Mouse (Mus musculus): ENCODE data around the gene Galnt16. TPM values are rescaled to one million over a fixed set of nuclear protein-coding genes. Genes with fewer than 3 reads are reported as not detected.
A peak's percentile ranks its signal among the peaks of the same experiment; 100 is the strongest.

Galnt16 gene
- polyA plus RNA-seq (2015; fragmentation: Nextera tagmentation; extraction: Ambion mirVana): 22.4 and 28.5 TPM in 2 replicates

- no peak for ATAC-seq
Measured at GRCm38 (mm10) chr12:80517977-80518376, at the start of gene Galnt16. Galnt16 (plus strand) TSS chr12:80518277.

GRCm38 (mm10) chr12:80470206-80470605, 47.9 kb upstream of the Galnt16 start:
- Histone ChIP-seq H3K27me3 (replicated peaks; ENCODE audit: control insufficient read depth, insufficient read depth, low read length) (no peaks in the 10 kb centered on the region), H3K9ac (replicated peaks; ENCODE audit: low read depth, low read length) (no peak overlapping the region), H3K4me2 (ENCODE audit: low read length) (no peak overlapping the region), H3K4me1 (replicated peaks; ENCODE audit: control insufficient read depth, insufficient read depth, low read length) (0 out of 2 replicates have a peak, but pooled peaks cover 3% of the 10 kb centered on the region), H3K9me3 (ENCODE audit: control insufficient read depth, low read length) (no peaks in the 10 kb centered on the region), H3K36me3 (ENCODE audit: control insufficient read depth, insufficient read depth) (no peaks in the 10 kb centered on the region), H3K4me3 (replicated peaks; ENCODE audit: low read length) (no peak overlapping the region), H3K27ac (ENCODE audit: low read length) (no peak overlapping the region)
- no peak for ATAC-seq
- WGBS: 87% methylated on average over 2 of the region's 2 CpGs

More at GRCm38 (mm10) chr12:80517977-80518376, at the start of gene Galnt16:
- WGBS: 8% methylated on average over 14 of the region's 14 CpGs
- peak within 1 kb of the TSS; percentile 76 for H3K4me2 ChIP-seq (ENCODE audit: low read length)
- H3K9me3 ChIP-seq (ENCODE audit: control insufficient read depth, low read length): no peaks in the 10 kb centered on the region
- H3K36me3 ChIP-seq (ENCODE audit: control insufficient read depth, insufficient read depth): no peaks in the 10 kb centered on the region
- H3K4me1 ChIP-seq (replicated peaks; ENCODE audit: control insufficient read depth, insufficient read depth, low read length): peaks cover 15% of the 10 kb centered on the region
- H3K27me3 ChIP-seq (replicated peaks; ENCODE audit: control insufficient read depth, insufficient read depth, low read length): no peaks in the 10 kb centered on the region
- H3K9ac ChIP-seq (replicated peaks; ENCODE audit: low read depth, low read length): peak within 1 kb of the TSS; percentile 79
- peak within 1 kb of the TSS; percentile 87 for H3K4me3 ChIP-seq (replicated peaks; ENCODE audit: low read length)
- H3K27ac ChIP-seq (ENCODE audit: low read length): peak within 1 kb of the TSS; percentile 87

- no peak for ATAC-seq
- no peaks in the 10 kb centered on the region for H3K27me3 ChIP-seq (replicated peaks; ENCODE audit: control insufficient read depth, insufficient read depth, low read length)
- WGBS: 87% methylated on average over 4 of the region's 4 CpGs
- no peaks in the 10 kb centered on the region for H3K9me3 ChIP-seq (ENCODE audit: control insufficient read depth, low read length)
- no peaks in the 10 kb centered on the region for H3K4me1 ChIP-seq (replicated peaks; ENCODE audit: control insufficient read depth, insufficient read depth, low read length)
- peaks cover 4% of the 10 kb centered on the region; the same call in 1 of the 2 replicates for H3K36me3 ChIP-seq (ENCODE audit: control insufficient read depth, insufficient read depth)
- H3K27ac ChIP-seq (ENCODE audit: low read length): no peak overlapping the region
- no peak overlapping the region for H3K9ac ChIP-seq (replicated peaks; ENCODE audit: low read depth, low read length)
- no peak overlapping the region for H3K4me2 ChIP-seq (ENCODE audit: low read length)
- H3K4me3 ChIP-seq (replicated peaks; ENCODE audit: low read length): no peak overlapping the region
Measured at GRCm38 (mm10) chr12:80471926-80472325, 46.2 kb upstream of the Galnt16 start.

GRCm38 (mm10) chr12:80473731-80474130, 44.3 kb upstream of the Galnt16 start:
- no peak overlapping the region for H3K4me3 ChIP-seq (replicated peaks; ENCODE audit: low read length)
- H3K27me3 ChIP-seq (replicated peaks; ENCODE audit: control insufficient read depth, insufficient read depth, low read length): no peaks in the 10 kb centered on the region
- H3K4me2 ChIP-seq (ENCODE audit: low read length): no peak overlapping the region
- no peak overlapping the region for H3K27ac ChIP-seq (ENCODE audit: low read length)
- no peak overlapping the region for H3K9ac ChIP-seq (replicated peaks; ENCODE audit: low read depth, low read length)
- H3K4me1 ChIP-seq (replicated peaks; ENCODE audit: control insufficient read depth, insufficient read depth, low read length): no peaks in the 10 kb centered on the region
- WGBS: 69% methylated on average over 3 of the region's 3 CpGs
- no peak for ATAC-seq
- H3K36me3 ChIP-seq (ENCODE audit: control insufficient read depth, insufficient read depth): peaks cover 6% of the 10 kb centered on the region; the same call in 1 of the 2 replicates
- no peaks in the 10 kb centered on the region for H3K9me3 ChIP-seq (ENCODE audit: control insufficient read depth, low read length)

- Histone ChIP-seq H3K27me3 (replicated peaks; ENCODE audit: control insufficient read depth, insufficient read depth, low read length) (no peaks in the 10 kb centered on the region), H3K9ac (replicated peaks; ENCODE audit: low read depth, low read length) (no peak overlapping the region), H3K4me2 (ENCODE audit: low read length) (no peak overlapping the region), H3K4me1 (replicated peaks; ENCODE audit: control insufficient read depth, insufficient read depth, low read length) (no peaks in the 10 kb centered on the region), H3K9me3 (ENCODE audit: control insufficient read depth, low read length) (no peaks in the 10 kb centered on the region), H3K27ac (ENCODE audit: low read length) (no peak overlapping the region), H3K36me3 (ENCODE audit: control insufficient read depth, insufficient read depth) (peaks cover 9% of the 10 kb centered on the region), H3K4me3 (replicated peaks; ENCODE audit: low read length) (no peak overlapping the region)
- WGBS: 92% methylated on average over 3 of the region's 3 CpGs
- no peak for ATAC-seq
Measured at GRCm38 (mm10) chr12:80479986-80480385, 38.1 kb upstream of the Galnt16 start.

- no peak overlapping the region for H3K4me3 ChIP-seq (replicated peaks; ENCODE audit: low read length)
- no peak overlapping the region for H3K27ac ChIP-seq (ENCODE audit: low read length)
- peaks cover 7% of the 10 kb centered on the region for H3K36me3 ChIP-seq (ENCODE audit: control insufficient read depth, insufficient read depth)
- no peaks in the 10 kb centered on the region for H3K9me3 ChIP-seq (ENCODE audit: control insufficient read depth, low read length)
- no peaks in the 10 kb centered on the region for H3K27me3 ChIP-seq (replicated peaks; ENCODE audit: control insufficient read depth, insufficient read depth, low read length)
- 89% methylated on average over 3 of the region's 3 CpGs for WGBS
- H3K4me2 ChIP-seq (ENCODE audit: low read length): no peak overlapping the region
- H3K9ac ChIP-seq (replicated peaks; ENCODE audit: low read depth, low read length): no peak overlapping the region
- no peaks in the 10 kb centered on the region for H3K4me1 ChIP-seq (replicated peaks; ENCODE audit: control insufficient read depth, insufficient read depth, low read length)
- ATAC-seq: no peak
Measured at GRCm38 (mm10) chr12:80483397-80483796, 34.7 kb upstream of the Galnt16 start.

- H3K4me2 ChIP-seq (ENCODE audit: low read length): no peak overlapping the region
- no peak for ATAC-seq
- no peaks in the 10 kb centered on the region for H3K4me1 ChIP-seq (replicated peaks; ENCODE audit: control insufficient read depth, insufficient read depth, low read length)
- H3K9ac ChIP-seq (replicated peaks; ENCODE audit: low read depth, low read length): no peak overlapping the region
- H3K9me3 ChIP-seq (ENCODE audit: control insufficient read depth, low read length): no peaks in the 10 kb centered on the region
- no peak overlapping the region for H3K4me3 ChIP-seq (replicated peaks; ENCODE audit: low read length)
- H3K27ac ChIP-seq (ENCODE audit: low read length): no peak overlapping the region
- peaks cover 19% of the 10 kb centered on the region for H3K36me3 ChIP-seq (ENCODE audit: control insufficient read depth, insufficient read depth)
- 95% methylated on average over 5 of the region's 5 CpGs for WGBS
- H3K27me3 ChIP-seq (replicated peaks; ENCODE audit: control insufficient read depth, insufficient read depth, low read length): no peaks in the 10 kb centered on the region
Measured at GRCm38 (mm10) chr12:80493311-80493710, 24.8 kb upstream of the Galnt16 start.

- H3K9ac ChIP-seq (replicated peaks; ENCODE audit: low read depth, low read length): no peak overlapping the region
- H3K27me3 ChIP-seq (replicated peaks; ENCODE audit: control insufficient read depth, insufficient read depth, low read length): no peaks in the 10 kb centered on the region
- peaks cover 16% of the 10 kb centered on the region for H3K36me3 ChIP-seq (ENCODE audit: control insufficient read depth, insufficient read depth)
- H3K4me3 ChIP-seq (replicated peaks; ENCODE audit: low read length): no peak overlapping the region
- H3K9me3 ChIP-seq (ENCODE audit: control insufficient read depth, low read length): no peaks in the 10 kb centered on the region
- 86% methylated on average over 1 of the region's 1 CpGs for WGBS
- no peak overlapping the region for H3K27ac ChIP-seq (ENCODE audit: low read length)
- ATAC-seq: no peak
- H3K4me1 ChIP-seq (replicated peaks; ENCODE audit: control insufficient read depth, insufficient read depth, low read length): no peaks in the 10 kb centered on the region
- no peak overlapping the region for H3K4me2 ChIP-seq (ENCODE audit: low read length)
Measured at GRCm38 (mm10) chr12:80495691-80496090, 22.4 kb upstream of the Galnt16 start.

GRCm38 (mm10) chr12:80498356-80498755, 19.7 kb upstream of the Galnt16 start:
- Histone ChIP-seq H3K36me3 (ENCODE audit: control insufficient read depth, insufficient read depth) (0 out of 2 replicates have a peak, but pooled peaks cover 4% of the 10 kb centered on the region), H3K9me3 (ENCODE audit: control insufficient read depth, low read length) (no peaks in the 10 kb centered on the region), H3K4me1 (replicated peaks; ENCODE audit: control insufficient read depth, insufficient read depth, low read length) (no peaks in the 10 kb centered on the region), H3K4me3 (replicated peaks; ENCODE audit: low read length) (no peak overlapping the region), H3K27ac (ENCODE audit: low read length) (no peak overlapping the region), H3K9ac (replicated peaks; ENCODE audit: low read depth, low read length) (no peak overlapping the region), H3K27me3 (replicated peaks; ENCODE audit: control insufficient read depth, insufficient read depth, low read length) (no peaks in the 10 kb centered on the region), H3K4me2 (ENCODE audit: low read length) (no peak overlapping the region)
- WGBS: 54% methylated on average over 4 of the region's 4 CpGs
- no peak for ATAC-seq

GRCm38 (mm10) chr12:80500506-80500905, 17.6 kb upstream of the Galnt16 start:
- Histone ChIP-seq H3K4me3 (replicated peaks; ENCODE audit: low read length) (no peak overlapping the region), H3K9me3 (ENCODE audit: control insufficient read depth, low read length) (no peaks in the 10 kb centered on the region), H3K27me3 (replicated peaks; ENCODE audit: control insufficient read depth, insufficient read depth, low read length) (no peaks in the 10 kb centered on the region), H3K9ac (replicated peaks; ENCODE audit: low read depth, low read length) (no peak overlapping the region), H3K27ac (ENCODE audit: low read length) (no peak overlapping the region), H3K4me2 (ENCODE audit: low read length) (no peak overlapping the region), H3K4me1 (replicated peaks; ENCODE audit: control insufficient read depth, insufficient read depth, low read length) (no peaks in the 10 kb centered on the region), H3K36me3 (ENCODE audit: control insufficient read depth, insufficient read depth) (0 out of 2 replicates have a peak, but pooled peaks cover 4% of the 10 kb centered on the region)
- 50% methylated on average over 1 of the region's 1 CpGs for WGBS
- no peak for ATAC-seq
